Mouse (Mus musculus) embryonic facial prominence, embryonic 14.5 days (tissue): ENCODE measurements around the gene Gpr182. TPM values are rescaled to one million over a fixed set of nuclear protein-coding genes. Genes with fewer than 3 reads are reported as not detected.
A peak's percentile ranks its signal among the peaks of the same experiment; 100 is the strongest.

Experiments used
- ATAC-seq: fragments of 200-750 bp; cut with Nextera tagmentation; 2 replicates; pipeline ENCODE4 v1.8.0; 2017; ENCODE audit warnings: low read depth, moderate number of reproducible peaks, moderate TSS enrichment
- DNase-seq: peaks from one replicate; pipeline ENCODE4 v3.0.0-alpha.2; 2015; ENCODE audit warnings: low spot score
- H3K27ac ChIP-seq: fragments of 300-500 bp; sonication (generic); replicated peaks from 2 replicates; pipeline ENCODE4 v1.5.1; 2014; ENCODE audit warnings: low read depth, mild to moderate bottlenecking, low read length, moderate library complexity
- H3K27me3 ChIP-seq: fragments of 300-500 bp; sonication (generic); replicated peaks from 2 replicates; pipeline ENCODE4 v1.6.1; 2014; ENCODE audit warnings: low read length; ENCODE audit not compliant: control insufficient read depth, insufficient read depth
- H3K36me3 ChIP-seq: fragments of 300-500 bp; sonication (generic); 2 replicates; pipeline ENCODE4 v1.6.1; 2014; ENCODE audit warnings: low read length, mixed read lengths; ENCODE audit not compliant: control insufficient read depth, insufficient read depth
- H3K4me1 ChIP-seq: fragments of 300-500 bp; sonication (generic); 2 replicates; pipeline ENCODE4 v1.6.1; 2014; ENCODE audit warnings: antibody characterized with exemption, low read length; ENCODE audit not compliant: control insufficient read depth, insufficient read depth
- H3K4me2 ChIP-seq: fragments of 300-500 bp; sonication (generic); 2 replicates; pipeline ENCODE4 v1.6.1; 2014; ENCODE audit warnings: low read depth, mild to moderate bottlenecking, low read length, moderate library complexity, mixed read lengths
- H3K4me3 ChIP-seq: fragments of 300-500 bp; sonication (generic); 2 replicates; pipeline ENCODE4 v1.5.1; 2014; ENCODE audit warnings: low read depth, mild to moderate bottlenecking, low read length
- H3K9ac ChIP-seq: fragments of 300-500 bp; sonication (generic); 2 replicates; pipeline ENCODE4 v1.6.1; 2014; ENCODE audit warnings: low read depth, mild to moderate bottlenecking, low read length, moderate library complexity, mixed read lengths
- H3K9me3 ChIP-seq: fragments of 300-500 bp; sonication (generic); 2 replicates; pipeline ENCODE4 v1.6.1; 2016; ENCODE audit warnings: low read length; ENCODE audit not compliant: control insufficient read depth
- WGBS: fragments of 180-500 bp; shearing (Covaris S2); extraction: QIAGEN DNeasy Blood & Tissue Kit; methylation state at CpG from one replicate; pipeline ENCODE4 v1.1.7; 2014; 5-methylcytosine and 5-hydroxymethylcytosine counted together
- polyA plus RNA-seq: library from polyadenylated mRNA; unstranded; fragments of >200 nt; fragmentation: Nextera tagmentation; extraction: Ambion mirVana; gene quantifications from 2 replicates; pipeline ENCODE4 v1.2.1, GENCODE M21; 2014

Gpr182 gene
- polyA plus RNA-seq, 1 experiment from 2014 or later = 0.67 TPM

DNA sequence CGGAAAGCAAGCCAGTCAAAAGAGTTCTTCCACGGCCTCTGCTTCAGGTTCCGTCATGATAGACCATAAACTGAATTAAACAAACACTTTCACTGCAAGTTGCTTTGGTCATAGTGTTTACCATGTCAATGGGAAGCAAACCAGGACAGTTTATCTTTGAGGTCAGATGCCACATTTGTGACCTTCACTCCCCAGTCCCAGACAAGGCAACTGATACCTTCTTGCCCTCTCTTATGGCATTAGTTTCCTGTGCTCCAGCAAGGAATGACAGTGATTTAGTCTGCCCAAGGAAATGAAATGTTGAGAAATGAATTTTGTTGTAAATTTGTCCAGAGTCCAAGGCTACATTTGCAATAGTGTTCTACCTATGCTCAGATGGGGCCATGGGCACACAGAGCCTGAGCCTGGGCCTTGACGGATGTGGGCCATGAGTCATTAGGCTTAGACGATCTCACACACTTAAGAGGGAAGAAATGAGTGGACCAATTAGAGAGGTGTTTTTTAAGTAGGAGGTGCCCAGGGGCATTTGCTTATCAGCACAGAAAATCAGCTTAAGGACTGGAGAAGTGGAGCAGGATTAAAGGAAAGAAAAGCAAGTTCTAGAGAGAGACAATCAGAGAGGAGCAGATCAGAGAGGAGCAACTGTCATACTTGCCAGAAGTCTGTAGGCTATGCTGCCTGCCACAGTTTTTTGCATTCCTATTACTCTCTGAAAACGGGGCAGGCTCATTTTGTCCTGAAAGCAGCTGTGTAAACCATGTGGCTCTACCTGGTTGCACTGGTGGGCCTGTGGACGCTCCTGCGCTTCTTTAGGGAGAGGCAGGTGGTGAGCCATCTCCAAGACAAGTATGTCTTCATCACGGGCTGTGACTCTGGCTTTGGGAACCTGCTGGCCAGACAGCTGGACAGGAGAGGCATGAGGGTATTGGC lies 7.9 kb upstream of the Gpr182 start, which contains the start of the genes Rdh1 and Rdh16f1:
TSS of gene Rdh1 (plus strand) at position 541 of the 930 bp plus-strand sequence.
TSS of gene Rdh16f1 (plus strand) at position 607 of the 930 bp plus-strand sequence.
- 68% methylated on average over 8 of the region's 9 CpGs for WGBS
- Histone ChIP-seq H3K36me3 (no peaks in the 10 kb centered on the region), H3K4me3 (no peak within 1 kb of the TSS), H3K9ac (no peak within 1 kb of the TSS), H3K4me2 (no peak within 1 kb of the TSS), H3K27ac (no peak within 1 kb of the TSS), H3K9me3 (no peaks in the 10 kb centered on the region), H3K27me3 (no peaks in the 10 kb centered on the region), H3K4me1 (no peaks in the 10 kb centered on the region)
- DNase-seq (no peak), ATAC-seq (no peak)

DNA sequence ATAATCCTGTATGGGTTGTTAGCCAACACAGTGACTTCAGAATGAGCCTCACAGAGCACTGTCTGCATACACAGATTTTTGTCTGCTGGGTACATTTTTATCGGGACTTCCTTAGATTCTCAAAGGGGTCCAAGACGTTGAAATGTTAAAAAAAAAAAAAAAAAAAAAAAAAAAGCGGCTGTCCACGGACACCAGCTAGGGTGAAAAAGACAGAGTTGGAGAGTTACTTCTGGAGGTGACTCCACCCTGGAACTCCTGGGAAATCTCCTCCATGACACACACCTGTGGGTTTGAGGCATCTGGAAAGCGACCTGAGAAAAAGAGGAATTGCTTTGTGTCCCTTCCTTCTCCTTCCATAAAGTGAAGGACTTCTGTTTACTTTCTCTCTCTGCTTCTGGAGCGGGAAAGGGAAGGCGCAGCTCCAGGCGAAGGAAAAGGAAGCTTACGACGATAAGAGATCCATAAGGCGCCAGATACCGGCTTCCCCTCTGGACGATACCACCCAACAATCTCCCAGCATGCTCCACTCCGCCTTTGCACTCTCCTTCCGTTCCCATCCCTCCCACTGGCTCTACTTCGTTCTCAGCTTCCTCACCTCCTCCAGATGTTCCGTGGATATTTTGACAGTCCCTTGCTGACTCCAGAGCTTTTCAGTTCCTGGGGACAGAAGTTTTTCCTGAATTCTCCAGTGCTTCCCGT lies 4.4 kb upstream of the Gpr182 start:
- H3K9ac ChIP-seq = no peak overlapping the region
- H3K9me3 ChIP-seq = no peaks in the 10 kb centered on the region
- no peak for ATAC-seq
- H3K4me2 ChIP-seq = peak overlapping the region; percentile 38
- H3K36me3 ChIP-seq = no peaks in the 10 kb centered on the region
- no peaks in the 10 kb centered on the region for H3K27me3 ChIP-seq
- WGBS = 38% methylated on average over 18 of the region's 18 CpGs
- H3K4me1 ChIP-seq = no peaks in the 10 kb centered on the region
- no peak for DNase-seq
- H3K4me3 ChIP-seq = peak overlapping the region; percentile 7; the same call in 1 of the 2 replicates
- H3K27ac ChIP-seq = no peak overlapping the region

DNA sequence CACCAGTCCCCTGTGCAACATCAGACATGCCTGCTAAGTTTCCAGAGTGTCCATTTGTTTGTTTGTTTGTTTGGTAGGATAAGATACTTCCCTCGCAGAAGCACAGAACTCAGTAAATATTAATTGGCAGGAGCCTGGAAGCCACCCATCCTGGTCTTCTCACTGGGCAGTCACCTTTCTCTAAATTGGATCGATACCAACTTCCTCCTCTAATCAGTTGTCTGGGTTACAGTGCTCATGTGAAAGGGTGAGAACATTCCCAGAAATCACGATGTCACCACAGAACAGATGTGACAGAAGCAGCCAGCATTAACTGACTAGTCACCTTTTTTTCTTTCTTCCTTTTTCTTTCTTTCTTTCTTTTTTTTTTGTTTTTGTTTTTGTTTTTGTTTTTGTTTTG lies 3.7 kb upstream of the Gpr182 start:
- Histone ChIP-seq H3K36me3 (no peaks in the 10 kb centered on the region), H3K9me3 (no peaks in the 10 kb centered on the region), H3K27me3 (no peaks in the 10 kb centered on the region), H3K4me3 (no peak overlapping the region), H3K4me1 (no peaks in the 10 kb centered on the region), H3K9ac (no peak overlapping the region), H3K4me2 (no peak overlapping the region), H3K27ac (no peak overlapping the region)
- ATAC-seq = no peak
- DNase-seq = no peak
- 70% methylated on average over 3 of the region's 3 CpGs for WGBS

DNA sequence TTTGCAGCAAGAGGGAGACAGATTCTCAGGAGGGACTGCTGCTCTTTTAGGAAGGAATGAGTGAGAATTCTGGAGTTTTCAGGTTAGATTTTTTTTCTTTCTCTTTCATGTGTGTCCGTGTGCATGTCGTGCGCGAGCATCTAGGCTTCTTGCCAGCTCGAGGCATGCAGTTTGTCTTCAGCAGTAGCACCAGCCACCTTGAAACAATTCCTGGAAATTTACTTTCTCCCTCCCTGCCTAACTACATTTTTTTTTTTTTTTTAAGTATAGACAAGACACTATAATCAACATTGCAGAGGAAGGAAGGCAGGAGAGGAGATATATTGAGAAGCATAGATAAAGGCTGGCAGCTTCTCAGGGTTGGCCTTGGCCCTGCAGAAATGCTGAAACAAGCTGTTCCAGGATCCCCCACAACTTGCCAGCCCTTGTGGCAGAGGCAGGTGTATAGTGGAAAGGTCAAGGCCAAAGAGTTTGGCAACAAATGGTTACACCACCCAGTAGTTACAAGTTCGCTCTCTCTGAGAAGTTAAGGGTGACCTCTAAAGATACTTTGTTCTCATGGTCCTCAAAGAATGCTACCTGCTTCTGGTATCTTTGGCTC lies 3.1 kb upstream of the Gpr182 start:
- H3K4me1 ChIP-seq = no peaks in the 10 kb centered on the region
- no peaks in the 10 kb centered on the region for H3K9me3 ChIP-seq
- H3K4me2 ChIP-seq = no peak overlapping the region
- 55% methylated on average over 6 of the region's 6 CpGs for WGBS
- no peaks in the 10 kb centered on the region for H3K27me3 ChIP-seq
- no peak overlapping the region for H3K27ac ChIP-seq
- H3K36me3 ChIP-seq = no peaks in the 10 kb centered on the region
- H3K4me3 ChIP-seq = no peak overlapping the region
- ATAC-seq = no peak
- DNase-seq = no peak
- H3K9ac ChIP-seq = no peak overlapping the region

DNA sequence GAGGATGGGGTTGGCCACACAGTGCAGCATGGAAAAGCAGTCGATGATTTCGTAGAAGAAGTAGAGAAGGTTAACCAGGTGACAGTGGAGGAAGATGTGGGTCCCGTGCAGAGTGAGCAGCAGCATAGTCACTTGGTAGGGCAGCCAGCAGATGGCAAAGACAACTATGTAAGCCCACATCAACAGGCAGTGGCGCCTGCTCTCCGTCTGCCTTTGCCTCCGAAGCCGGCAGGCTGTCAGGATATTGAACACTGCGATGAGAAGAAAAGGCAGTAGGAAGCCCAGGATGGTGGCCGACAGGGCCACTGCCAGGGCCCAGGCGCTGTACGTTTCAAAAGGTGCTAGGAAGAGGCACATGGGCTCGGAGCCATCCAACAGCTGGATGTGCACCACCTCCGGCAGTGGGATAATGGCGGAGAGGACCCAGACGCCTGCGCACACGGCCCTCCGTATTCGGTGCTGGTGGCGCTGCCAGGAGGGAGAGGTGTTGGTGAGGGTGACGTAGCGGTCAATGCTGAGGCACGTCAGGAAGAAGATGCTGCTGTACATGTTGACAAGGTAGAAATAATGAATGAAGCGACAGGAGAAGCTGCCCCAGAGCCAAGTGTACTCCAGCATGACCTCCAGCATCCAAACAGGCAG lies 1.3 kb downstream of the Gpr182 start:
- peak overlapping the region; percentile 37 for H3K4me2 ChIP-seq
- ATAC-seq (no peak), DNase-seq (no peak)
- H3K4me3 ChIP-seq = no peak overlapping the region
- H3K9me3 ChIP-seq = no peaks in the 10 kb centered on the region
- H3K27ac ChIP-seq = no peak overlapping the region
- H3K4me1 ChIP-seq = no peaks in the 10 kb centered on the region
- WGBS = 59% methylated on average over 24 of the region's 24 CpGs
- peaks cover 28% of the 10 kb centered on the region for H3K36me3 ChIP-seq
- no peak overlapping the region; the same call in 1 of the 2 replicates for H3K9ac ChIP-seq
- no peaks in the 10 kb centered on the region for H3K27me3 ChIP-seq

DNA sequence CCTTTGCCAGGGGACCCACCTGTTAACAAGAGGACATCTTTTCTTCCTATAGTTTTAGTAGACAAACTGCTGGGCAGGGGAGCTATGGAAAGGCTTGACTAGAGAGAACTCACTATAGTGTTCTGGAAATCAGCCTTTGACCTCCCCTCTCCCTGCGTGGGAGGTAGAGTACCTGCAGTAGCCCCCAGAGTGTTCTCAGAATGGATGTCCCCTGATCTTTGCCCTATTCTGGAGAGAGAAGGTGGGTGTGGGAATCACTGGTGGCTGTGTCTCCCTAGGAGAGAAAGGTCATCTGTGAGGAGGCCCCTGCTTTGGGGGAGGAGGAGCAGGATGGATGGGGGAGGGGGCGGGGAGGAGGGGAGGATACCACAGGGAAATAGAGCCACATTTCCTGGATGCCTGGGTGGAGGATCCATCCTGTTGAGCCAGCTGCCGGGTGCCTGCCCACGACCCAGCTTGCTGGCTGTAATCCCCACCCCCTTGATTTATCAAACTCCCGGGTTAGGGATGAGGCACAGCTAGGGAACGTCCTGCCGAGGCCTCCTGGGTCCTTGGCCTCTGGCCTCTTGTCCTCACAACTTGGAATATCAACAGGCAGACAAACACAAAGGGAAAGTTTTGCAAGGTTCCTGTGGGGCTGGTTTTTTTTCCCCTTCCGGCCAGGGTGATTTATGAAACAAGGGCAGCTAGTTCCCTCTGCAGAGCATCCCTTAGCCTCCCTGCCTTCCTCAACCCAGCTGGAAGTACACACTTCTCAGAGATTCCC lies 2.5 kb downstream of the Gpr182 start:
- Histone ChIP-seq H3K9ac (no peak overlapping the region), H3K36me3 (peaks cover 41% of the 10 kb centered on the region), H3K27me3 (no peaks in the 10 kb centered on the region), H3K4me2 (peak overlapping the region; percentile 37; the same call in 1 of the 2 replicates), H3K27ac (no peak overlapping the region), H3K4me1 (no peaks in the 10 kb centered on the region), H3K9me3 (no peaks in the 10 kb centered on the region), H3K4me3 (no peak overlapping the region)
- no peak for DNase-seq
- 6% methylated on average over 7 of the region's 8 CpGs for WGBS
- no peak for ATAC-seq

DNA sequence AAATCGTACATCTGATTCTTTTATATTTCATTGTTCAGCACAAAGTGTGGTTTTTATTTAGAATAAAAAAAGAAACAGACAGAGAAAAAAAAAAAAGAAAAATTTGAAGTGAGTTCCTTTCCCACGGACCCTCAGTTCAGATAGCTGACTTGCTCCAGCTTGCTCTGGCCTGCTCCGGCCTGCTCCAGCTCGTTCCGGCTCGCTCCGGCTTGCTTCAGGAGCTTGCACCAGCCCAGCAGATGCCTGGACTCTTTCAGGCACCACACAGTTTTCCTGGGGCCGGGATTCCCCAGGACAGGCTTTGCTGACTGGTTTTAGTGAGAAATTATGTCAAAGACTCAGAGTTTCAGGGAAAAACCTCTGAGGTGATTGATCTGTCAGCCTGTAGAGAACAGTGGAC lies 4.3 kb downstream of the Gpr182 start:
- H3K9me3 ChIP-seq = no peaks in the 10 kb centered on the region
- WGBS = 81% methylated on average over 8 of the region's 8 CpGs
- H3K36me3 ChIP-seq = peaks cover 58% of the 10 kb centered on the region

More for the DNA sequence above, 4.3 kb downstream of the Gpr182 start:
- H3K9ac ChIP-seq = no peak overlapping the region
- H3K27me3 ChIP-seq = no peaks in the 10 kb centered on the region
- no peak overlapping the region for H3K27ac ChIP-seq
- ATAC-seq (no peak), DNase-seq (no peak)
- no peaks in the 10 kb centered on the region for H3K4me1 ChIP-seq
- H3K4me3 ChIP-seq = no peak overlapping the region
- H3K4me2 ChIP-seq = no peak overlapping the region
